Mouse (Mus musculus) bone marrow macrophage, adult 2 months (primary cell): ENCODE data around the gene St3gal6.

Source experiments
- CTCF ChIP-seq: IDR thresholded peaks from 2 replicates; pipeline ENCODE4 v1.5.1; 2012; ENCODE audit warnings: low read depth, mild to moderate bottlenecking, low read length, moderate library complexity
- POLR2A ChIP-seq: IDR thresholded peaks from 2 replicates; pipeline ENCODE4 v1.6.1; 2012; ENCODE audit warnings: mild to moderate bottlenecking, low read depth, low read length, borderline replicate concordance

GRCm38 (mm10) chr16:58430246-58430645 lies 93.8 kb downstream of the St3gal6 start:
- TF ChIP-seq CTCF: no peak
- no peak for TF ChIP-seq POLR2A
